Mouse (Mus musculus) testis, adult 10 weeks (tissue): ENCODE results near the gene Gm3880. TPM values are rescaled to one million over a fixed set of nuclear protein-coding genes. Genes with fewer than 3 reads are reported as not detected.

Experiments
- polyA plus RNA-seq: library from polyadenylated mRNA; stranded (reverse); fragments of 350-450 nt; fragmentation: Illumina TruSeq; extraction: RNeasy Lipid Tissue Mini Kit (QIAGEN cat#74804); gene quantifications from one replicate; pipeline ENCODE4 v1.2.3, GENCODE M21; 2014; ENCODE audit warnings: low read depth, low replicate concordance

Gene Gm3880
- not detected for polyA plus RNA-seq

DNA sequence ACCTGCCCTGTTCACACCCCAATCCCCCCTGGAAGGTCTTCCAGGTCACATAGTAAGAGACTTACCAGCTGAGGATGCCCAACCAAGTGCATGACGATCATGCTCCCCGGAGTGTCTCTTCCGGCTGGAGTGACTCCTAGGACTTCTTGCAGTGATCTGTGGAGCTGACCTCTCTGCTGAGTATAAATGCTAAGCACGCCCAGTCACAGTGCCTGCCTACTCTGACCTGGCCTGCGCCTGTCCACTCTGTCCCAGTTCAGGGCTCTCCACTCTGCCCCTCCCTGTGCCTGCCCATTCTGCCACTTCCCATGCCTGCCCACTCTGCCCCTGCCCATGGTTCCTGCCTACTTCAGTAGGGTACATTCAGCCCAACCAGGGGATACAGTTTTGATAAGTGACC, at the start of gene Gm3880:
Gene Gm3880, minus strand, starts transcription at position 101 of the 400 bp plus-strand sequence.

GRCm38 (mm10) chrX:102707535-102707934, 20.8 kb upstream of the Gm3880 start, which contains the start of the genes Gm9112 and Dmrtc1b:
Gene Gm9112 (minus strand): TSS chrX:102707635.
Gene Dmrtc1b (plus strand): TSS chrX:102707865.

DNA sequence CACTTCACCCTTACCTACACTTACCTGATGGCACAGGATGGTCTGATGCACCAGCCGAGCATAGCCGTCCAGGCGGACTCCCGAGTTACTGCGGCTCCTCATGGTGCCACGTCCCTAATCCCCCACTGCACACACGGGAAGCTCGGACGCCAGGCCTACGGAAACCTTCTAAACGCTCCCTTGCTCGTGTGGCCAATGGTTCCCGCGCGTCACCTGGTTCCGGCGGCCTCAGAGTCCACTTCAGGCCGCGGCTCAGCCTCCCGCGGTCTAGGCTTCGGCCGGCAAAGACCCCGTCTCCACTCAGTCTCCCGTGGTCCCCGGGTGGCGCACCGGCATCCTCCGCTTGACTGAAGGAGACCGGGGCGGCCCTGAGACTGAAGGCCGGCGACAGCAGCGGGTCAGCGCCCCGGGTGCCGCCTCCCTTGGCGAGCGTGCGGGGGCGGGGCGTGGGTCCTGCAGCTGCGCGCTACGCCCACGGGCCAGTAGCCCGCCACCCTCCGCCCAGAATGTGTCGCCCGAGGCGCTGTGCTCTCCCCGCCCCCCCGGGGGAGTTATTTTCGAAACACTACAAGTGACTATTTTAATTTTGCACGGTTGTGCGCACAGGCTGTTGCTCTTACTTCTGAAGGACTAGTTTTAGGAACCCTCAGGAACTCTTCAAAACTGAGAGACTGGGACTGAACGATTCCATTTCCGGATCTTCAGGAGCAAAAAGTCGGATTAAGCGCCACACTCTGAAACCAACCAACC, 42.8 kb downstream of the Gm3880 start, which contains the start of gene Phka1:
Gene Phka1, minus strand, starts transcription at position 424 of the 750 bp plus-strand sequence.

Other genes starting within 250 kb of the Gm3880 start
- gene Hdac8, start 181.6 kb downstream of the Gm3880 start, polyA plus RNA-seq: 0.52 TPM
- 3.9 TPM for gene Phka1, start 42.7 kb downstream of the Gm3880 start, polyA plus RNA-seq
- gene Gm9112, start 20.7 kb upstream of the Gm3880 start, polyA plus RNA-seq: 9.7 TPM
- 20.9 TPM for gene Dmrtc1b, start 20.9 kb upstream of the Gm3880 start, polyA plus RNA-seq
- gene Dmrtc1c1, start 116.0 kb upstream of the Gm3880 start, polyA plus RNA-seq: not detected
- 1.9 TPM for gene Dmrtc1c2, start 167.6 kb upstream of the Gm3880 start, polyA plus RNA-seq
- gene 1700031F05Rik, start 181.0 kb upstream of the Gm3880 start, polyA plus RNA-seq: 2.1 TPM
- gene Dmrtc1a, start 221.7 kb upstream of the Gm3880 start, polyA plus RNA-seq: 56.5 TPM
- 15.3 TPM for gene 1700011M02Rik, start 221.9 kb upstream of the Gm3880 start, polyA plus RNA-seq
- gene 1700018G05Rik, start 241.4 kb upstream of the Gm3880 start, polyA plus RNA-seq: not detected